Mouse (Mus musculus): ENCODE measurements at regions not wholly inside any gene's neighbourhood (a gene's known extent, or its start where the extent isn't known, plus 50 kb on each side); places are given as distances from the start of the nearest gene placed in this dataset.

DNA sequence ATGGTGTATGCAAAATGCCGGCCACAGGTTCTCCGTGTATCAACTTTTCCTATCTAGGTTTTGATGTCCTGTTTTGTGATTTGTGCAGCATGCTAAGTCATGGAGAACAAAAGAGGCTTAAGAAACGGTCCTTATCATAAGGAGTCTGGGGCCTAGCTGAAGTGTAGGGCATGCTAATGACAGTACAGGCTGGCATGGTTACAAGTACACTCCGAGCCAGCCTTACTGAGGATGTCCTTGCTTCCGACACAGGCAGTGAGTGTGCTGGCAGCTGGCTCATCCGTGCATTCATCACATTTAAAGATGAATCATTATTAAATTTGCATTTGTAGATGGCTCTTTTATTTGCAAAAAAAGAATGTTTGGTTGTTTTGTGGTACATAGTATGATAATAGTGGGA is 219.3 kb downstream of the Fzd1 start:
- Histone ChIP-seq H3K27ac (no peak overlapping the region), H3K4me3 (replicated peaks) (no peak overlapping the region), H3K4me2 (no peak overlapping the region), H3K4me1 (peaks cover 5% of the 10 kb centered on the region; the same call in 1 of the 2 replicates), H3K27me3 (replicated peaks) (no peaks in the 10 kb centered on the region), H3K36me3 (no peaks in the 10 kb centered on the region), H3K9ac (no peak overlapping the region), H3K9me3 (no peaks in the 10 kb centered on the region)
- ATAC-seq (ENCODE audit: insufficient read depth, low FRiP score, low read depth) = no peak
- 67% methylated on average over 6 of the region's 6 CpGs for WGBS

DNA sequence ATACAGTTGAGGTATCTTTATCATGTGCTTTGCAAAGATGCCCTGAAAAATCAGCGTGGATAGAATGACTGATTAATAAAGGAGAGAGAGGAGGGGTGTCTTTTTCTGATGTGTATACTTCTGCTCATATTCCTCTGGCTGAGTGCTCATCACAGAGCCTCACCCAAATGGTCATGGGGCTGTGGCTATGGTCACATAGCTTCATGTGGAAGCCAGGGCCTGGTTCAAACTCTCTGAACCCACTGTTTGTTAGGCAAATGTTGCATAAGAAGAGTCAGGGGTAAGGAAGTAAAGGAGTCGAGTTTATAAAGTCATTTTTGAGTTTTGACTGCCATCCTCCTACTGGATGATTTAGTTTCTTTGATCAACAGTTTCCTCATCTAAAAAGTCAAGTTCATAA is 221.0 kb downstream of the Fzd1 start:
- H3K4me3 ChIP-seq (replicated peaks) = no peak overlapping the region
- 61% methylated on average over 2 of the region's 2 CpGs for WGBS
- H3K9me3 ChIP-seq = no peaks in the 10 kb centered on the region
- no peak for ATAC-seq (ENCODE audit: insufficient read depth, low FRiP score, low read depth)
- no peak overlapping the region for H3K4me2 ChIP-seq
- H3K27me3 ChIP-seq (replicated peaks) = no peaks in the 10 kb centered on the region
- no peak overlapping the region for H3K27ac ChIP-seq
- H3K4me1 ChIP-seq = peaks cover 5% of the 10 kb centered on the region; the same call in 1 of the 2 replicates
- no peak overlapping the region for H3K9ac ChIP-seq
- H3K36me3 ChIP-seq = no peaks in the 10 kb centered on the region

DNA sequence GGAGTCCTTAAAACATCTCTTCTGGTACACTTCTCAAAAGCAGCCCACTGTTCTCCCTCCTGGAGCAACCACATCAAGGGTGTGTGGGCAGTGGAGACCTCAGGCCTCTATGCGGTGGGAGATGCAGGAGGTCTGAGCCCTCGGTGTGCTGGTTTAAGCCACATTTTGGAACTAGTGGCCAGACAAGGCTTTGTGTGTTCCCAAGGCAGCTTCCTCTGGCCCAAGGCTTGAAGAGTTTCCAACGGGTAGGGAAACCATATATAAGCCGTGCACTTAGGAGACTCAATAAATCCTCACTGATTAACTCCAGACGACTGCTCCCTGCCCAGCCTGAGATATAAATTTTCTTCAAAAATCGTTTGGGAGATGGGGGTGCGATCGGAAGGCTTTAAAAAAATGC is 221.9 kb downstream of the Fzd1 start:
- Histone ChIP-seq H3K9me3 (no peaks in the 10 kb centered on the region), H3K4me2 (no peak overlapping the region), H3K27ac (no peak overlapping the region), H3K9ac (no peak overlapping the region), H3K36me3 (no peaks in the 10 kb centered on the region), H3K4me1 (peaks cover 5% of the 10 kb centered on the region; the same call in 1 of the 2 replicates), H3K27me3 (replicated peaks) (no peaks in the 10 kb centered on the region), H3K4me3 (replicated peaks) (no peak overlapping the region)
- WGBS = 48% methylated on average over 8 of the region's 8 CpGs
- no peak for ATAC-seq (ENCODE audit: insufficient read depth, low FRiP score, low read depth)

GRCm38 (mm10) chr5:4534512-4534911 is 223.3 kb downstream of the Fzd1 start:
- no peak overlapping the region for H3K4me2 ChIP-seq
- ATAC-seq (ENCODE audit: insufficient read depth, low FRiP score, low read depth) = no peak
- H3K9me3 ChIP-seq = no peaks in the 10 kb centered on the region
- H3K4me3 ChIP-seq (replicated peaks) = no peak overlapping the region
- H3K4me1 ChIP-seq = peaks cover 5% of the 10 kb centered on the region; the same call in 1 of the 2 replicates
- no peaks in the 10 kb centered on the region for H3K27me3 ChIP-seq (replicated peaks)
- H3K9ac ChIP-seq = no peak overlapping the region
- WGBS = 78% methylated on average over 2 of the region's 2 CpGs
- H3K27ac ChIP-seq = no peak overlapping the region
- no peaks in the 10 kb centered on the region for H3K36me3 ChIP-seq

DNA sequence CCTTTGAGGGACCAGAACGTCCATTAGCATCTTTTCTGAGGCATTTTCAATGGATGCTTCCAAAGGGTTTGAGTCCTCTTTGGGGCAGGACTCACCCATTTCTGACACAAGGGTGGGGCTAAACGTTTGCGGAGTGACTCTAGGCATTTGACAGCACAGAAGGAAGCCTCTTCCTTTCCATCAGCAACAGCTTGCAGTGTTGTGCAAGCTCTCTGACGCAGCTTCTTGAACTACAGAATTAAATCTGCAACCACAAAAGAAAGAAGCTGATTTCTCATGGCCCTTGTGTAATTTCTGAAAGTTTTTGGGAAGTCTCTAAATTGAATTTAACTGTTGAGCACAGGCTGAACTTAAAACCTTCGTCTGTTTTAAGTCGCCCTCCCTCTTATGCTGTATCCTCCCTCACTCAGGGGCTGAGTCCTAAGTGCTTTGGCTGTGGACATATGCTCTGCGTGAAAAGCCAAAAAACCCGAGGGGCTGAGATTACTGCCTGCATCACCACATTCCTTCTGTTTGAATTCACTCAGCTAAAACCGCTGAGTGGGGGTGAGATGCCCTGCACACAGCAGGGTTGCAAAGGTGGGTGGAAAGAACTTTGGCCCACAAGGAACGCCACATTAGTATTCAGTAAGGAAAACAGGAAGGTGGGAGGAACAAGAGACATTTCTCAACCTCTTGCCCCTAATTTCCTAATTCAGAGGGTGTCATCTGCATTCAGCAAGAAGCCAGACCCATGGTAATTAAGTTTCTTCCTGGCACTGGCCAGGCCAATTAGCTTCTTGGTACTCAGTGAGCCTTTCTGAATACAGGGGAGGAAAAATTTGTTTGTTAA is 227.4 kb downstream of the Fzd1 start:
- H3K4me1 ChIP-seq = no peaks in the 10 kb centered on the region
- no peak overlapping the region for H3K4me3 ChIP-seq (replicated peaks)
- H3K36me3 ChIP-seq = no peaks in the 10 kb centered on the region
- ATAC-seq (ENCODE audit: insufficient read depth, low FRiP score, low read depth) = no peak
- no peaks in the 10 kb centered on the region for H3K27me3 ChIP-seq (replicated peaks)
- no peak overlapping the region for H3K9ac ChIP-seq
- H3K9me3 ChIP-seq = no peaks in the 10 kb centered on the region
- 0 out of 2 replicates have a peak overlapping the region, but pooled peaks have one; percentile 8 for H3K4me2 ChIP-seq
- WGBS = 30% methylated on average over 10 of the region's 10 CpGs
- peak overlapping the region; percentile 16 for H3K27ac ChIP-seq

GRCm38 (mm10) chr5:4526042-4526815 is 231.6 kb downstream of the Fzd1 start:
- Histone ChIP-seq H3K9me3 (no peaks in the 10 kb centered on the region), H3K4me2 (no peak overlapping the region), H3K36me3 (no peaks in the 10 kb centered on the region), H3K27me3 (replicated peaks) (no peaks in the 10 kb centered on the region), H3K4me1 (no peaks in the 10 kb centered on the region), H3K9ac (no peak overlapping the region), H3K27ac (no peak overlapping the region), H3K4me3 (replicated peaks) (no peak overlapping the region)
- 77% methylated on average over 9 of the region's 9 CpGs for WGBS
- ATAC-seq (ENCODE audit: insufficient read depth, low FRiP score, low read depth) = no peak

GRCm38 (mm10) chr5:4500599-4500998 is 257.2 kb downstream of the Fzd1 start:
- H3K27ac ChIP-seq = no peak overlapping the region
- 83% methylated on average over 3 of the region's 3 CpGs for WGBS

DNA sequence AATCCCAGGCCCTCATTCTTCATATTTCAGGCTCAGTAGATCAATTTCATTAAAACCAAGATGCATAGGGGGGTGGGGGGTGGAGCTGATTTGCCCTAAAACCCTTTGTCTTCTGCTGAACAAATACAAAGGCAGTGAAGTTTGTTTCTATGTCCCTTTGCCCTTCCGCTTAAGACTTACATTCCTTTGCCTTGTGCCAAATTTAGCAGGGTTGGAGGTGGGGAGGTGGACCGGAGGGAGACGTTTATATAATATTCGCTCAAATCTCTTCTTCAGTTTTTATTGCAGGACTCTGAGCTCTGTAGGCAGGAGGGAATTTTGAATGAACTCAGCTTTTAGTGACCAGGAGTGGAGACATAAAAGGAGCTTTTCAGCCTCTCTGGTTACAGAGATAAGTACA is 258.8 kb downstream of the Fzd1 start:
- WGBS = 13% methylated on average over 4 of the region's 4 CpGs
- H3K4me1 ChIP-seq = peaks cover 11% of the 10 kb centered on the region; the same call in 1 of the 2 replicates
- no peak overlapping the region for H3K4me3 ChIP-seq (replicated peaks)
- H3K9me3 ChIP-seq = no peaks in the 10 kb centered on the region
- no peaks in the 10 kb centered on the region for H3K36me3 ChIP-seq
- no peaks in the 10 kb centered on the region for H3K27me3 ChIP-seq (replicated peaks)
- H3K9ac ChIP-seq = no peak overlapping the region
- H3K4me2 ChIP-seq = no peak overlapping the region
- no peak; the same call in 1 of the 2 replicates for ATAC-seq (ENCODE audit: insufficient read depth, low FRiP score, low read depth)
- H3K27ac ChIP-seq = no peak overlapping the region

More at GRCm38 (mm10) chr5:4500599-4500998, 257.2 kb downstream of the Fzd1 start:
- H3K36me3 ChIP-seq = no peaks in the 10 kb centered on the region
- H3K27me3 ChIP-seq (replicated peaks) = no peaks in the 10 kb centered on the region
- H3K4me2 ChIP-seq = no peak overlapping the region
- peaks cover 11% of the 10 kb centered on the region; the same call in 1 of the 2 replicates for H3K4me1 ChIP-seq
- no peak overlapping the region for H3K4me3 ChIP-seq (replicated peaks)
- ATAC-seq (ENCODE audit: insufficient read depth, low FRiP score, low read depth) = no peak
- H3K9ac ChIP-seq = no peak overlapping the region
- H3K9me3 ChIP-seq = no peaks in the 10 kb centered on the region

GRCm38 (mm10) chr5:4498425-4498824 is 259.4 kb downstream of the Fzd1 start:
- no peak overlapping the region for H3K4me2 ChIP-seq
- ATAC-seq (ENCODE audit: insufficient read depth, low FRiP score, low read depth) = no peak
- H3K27me3 ChIP-seq (replicated peaks) = no peaks in the 10 kb centered on the region
- no peak overlapping the region for H3K9ac ChIP-seq
- WGBS = 80% methylated on average over 3 of the region's 3 CpGs
- H3K27ac ChIP-seq = no peak overlapping the region
- no peaks in the 10 kb centered on the region for H3K36me3 ChIP-seq
- H3K4me1 ChIP-seq = peaks cover 11% of the 10 kb centered on the region; the same call in 1 of the 2 replicates
- no peaks in the 10 kb centered on the region for H3K9me3 ChIP-seq
- no peak overlapping the region for H3K4me3 ChIP-seq (replicated peaks)

- Histone ChIP-seq H3K4me1 (peaks cover 11% of the 10 kb centered on the region; the same call in 1 of the 2 replicates), H3K9ac (no peak overlapping the region), H3K27ac (peak overlapping the region; percentile 18; the same call in 1 of the 2 replicates), H3K36me3 (no peaks in the 10 kb centered on the region), H3K4me2 (peak overlapping the region; percentile 31), H3K4me3 (replicated peaks) (no peak overlapping the region), H3K27me3 (replicated peaks) (no peaks in the 10 kb centered on the region), H3K9me3 (no peaks in the 10 kb centered on the region)
- ATAC-seq (ENCODE audit: insufficient read depth, low FRiP score, low read depth) = no peak
- 39% methylated on average over 3 of the region's 3 CpGs for WGBS
Measured at GRCm38 (mm10) chr5:4496907-4497200, 261.0 kb downstream of the Fzd1 start.

DNA sequence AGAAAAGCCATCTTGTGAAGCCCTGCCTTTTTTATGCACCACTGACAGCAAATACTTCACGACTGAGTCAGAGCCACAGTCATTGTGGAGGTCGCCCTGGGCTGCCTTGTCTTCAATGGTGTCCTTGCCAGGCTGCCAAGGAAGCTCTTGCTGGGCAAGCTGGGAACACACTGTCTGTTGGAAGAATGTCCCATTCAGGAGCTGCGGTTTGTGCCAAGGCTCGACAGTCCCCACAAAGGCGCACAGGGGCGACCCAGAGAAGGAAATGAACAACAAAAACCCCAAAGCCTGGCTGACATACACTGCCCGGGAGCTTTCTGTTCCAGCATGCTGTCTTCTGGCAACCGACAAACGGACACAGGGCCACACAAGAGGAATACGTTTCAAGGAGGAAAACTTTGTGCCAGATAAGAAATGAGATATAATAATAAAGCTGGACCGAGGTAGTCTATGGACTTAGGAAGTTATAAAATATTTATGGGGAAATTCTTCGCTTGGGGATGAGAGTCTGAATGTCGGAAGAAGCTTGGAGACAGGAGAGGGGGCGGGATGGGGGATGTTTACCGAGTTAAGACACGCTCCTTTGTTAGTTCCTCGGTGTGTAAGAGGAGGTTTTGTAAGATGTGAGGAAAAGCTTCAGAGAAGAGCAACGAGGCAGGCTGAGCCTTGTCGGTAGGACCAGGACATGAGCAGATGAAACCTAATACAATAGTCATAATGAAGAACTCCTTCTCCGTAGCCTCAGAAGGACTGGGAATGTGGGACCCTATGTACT is 261.5 kb downstream of the Fzd1 start:
- H3K4me3 ChIP-seq (replicated peaks) = no peak overlapping the region
- no peaks in the 10 kb centered on the region for H3K9me3 ChIP-seq
- 28% methylated on average over 20 of the region's 20 CpGs for WGBS
- peaks cover 11% of the 10 kb centered on the region; the same call in 1 of the 2 replicates for H3K4me1 ChIP-seq
- H3K27me3 ChIP-seq (replicated peaks) = no peaks in the 10 kb centered on the region
- H3K9ac ChIP-seq = no peak overlapping the region
- no peak for ATAC-seq (ENCODE audit: insufficient read depth, low FRiP score, low read depth)
- no peaks in the 10 kb centered on the region for H3K36me3 ChIP-seq
- peak overlapping the region; percentile 31 for H3K4me2 ChIP-seq
- peak overlapping the region; percentile 18; the same call in 1 of the 2 replicates for H3K27ac ChIP-seq
